Mouse (Mus musculus): ENCODE measurements around the gene Klf7. TPM values are rescaled to one million over a fixed set of nuclear protein-coding genes. Genes with fewer than 3 reads are reported as not detected.

Klf7 gene
- polyA plus RNA-seq, 1 experiment from 2014 or later = 16.2 TPM

GRCm38 (mm10) chr1:64093018-64093417 is 29.1 kb downstream of the Klf7 start:
- Histone ChIP-seq H3K4me1 (ENCODE audit: control insufficient read depth, insufficient read depth, low read length) (peaks cover 9% of the 10 kb centered on the region), H3K4me2 (no peak overlapping the region), H3K9me3 (replicated peaks; ENCODE audit: control insufficient read depth, low read length) (no peaks in the 10 kb centered on the region), H3K27me3 (ENCODE audit: control insufficient read depth, insufficient read depth, low read length) (no peaks in the 10 kb centered on the region), H3K27ac (ENCODE audit: low read depth, low read length) (no peak overlapping the region), H3K4me3 (ENCODE audit: low read depth, low read length) (no peak overlapping the region), H3K36me3 (ENCODE audit: control insufficient read depth, insufficient read depth, low read length) (no peaks in the 10 kb centered on the region), H3K9ac (ENCODE audit: low read depth, low read length) (no peak overlapping the region)
- WGBS (ENCODE audit: insufficient replicate concordance) = 91% methylated on average over 5 of the region's 5 CpGs
- ATAC-seq (replicated peaks; ENCODE audit: insufficient number of reproducible peaks, low FRiP score, low TSS enrichment) = no peak

GRCm38 (mm10) chr1:64091591-64091990 is 30.5 kb downstream of the Klf7 start:
- H3K9me3 ChIP-seq (replicated peaks; ENCODE audit: control insufficient read depth, low read length) = no peaks in the 10 kb centered on the region
- no peak overlapping the region for H3K9ac ChIP-seq (ENCODE audit: low read depth, low read length)
- 81% methylated on average over 9 of the region's 9 CpGs for WGBS (ENCODE audit: insufficient replicate concordance)
- no peak for ATAC-seq (replicated peaks; ENCODE audit: insufficient number of reproducible peaks, low FRiP score, low TSS enrichment)
- H3K4me2 ChIP-seq = no peak overlapping the region
- no peaks in the 10 kb centered on the region for H3K27me3 ChIP-seq (ENCODE audit: control insufficient read depth, insufficient read depth, low read length)
- H3K4me1 ChIP-seq (ENCODE audit: control insufficient read depth, insufficient read depth, low read length) = peaks cover 8% of the 10 kb centered on the region; the same call in 1 of the 2 replicates
- no peak overlapping the region for H3K4me3 ChIP-seq (ENCODE audit: low read depth, low read length)
- no peaks in the 10 kb centered on the region for H3K36me3 ChIP-seq (ENCODE audit: control insufficient read depth, insufficient read depth, low read length)
- H3K27ac ChIP-seq (ENCODE audit: low read depth, low read length) = no peak overlapping the region

GRCm38 (mm10) chr1:64090566-64090965 is 31.5 kb downstream of the Klf7 start:
- H3K4me2 ChIP-seq = no peak overlapping the region
- no peak overlapping the region for H3K9ac ChIP-seq (ENCODE audit: low read depth, low read length)
- peaks cover 8% of the 10 kb centered on the region; the same call in 1 of the 2 replicates for H3K4me1 ChIP-seq (ENCODE audit: control insufficient read depth, insufficient read depth, low read length)
- no peak overlapping the region for H3K4me3 ChIP-seq (ENCODE audit: low read depth, low read length)
- WGBS (ENCODE audit: insufficient replicate concordance) = 89% methylated on average over 5 of the region's 5 CpGs
- no peak for ATAC-seq (replicated peaks; ENCODE audit: insufficient number of reproducible peaks, low FRiP score, low TSS enrichment)
- H3K27ac ChIP-seq (ENCODE audit: low read depth, low read length) = no peak overlapping the region
- H3K9me3 ChIP-seq (replicated peaks; ENCODE audit: control insufficient read depth, low read length) = no peaks in the 10 kb centered on the region
- H3K36me3 ChIP-seq (ENCODE audit: control insufficient read depth, insufficient read depth, low read length) = no peaks in the 10 kb centered on the region
- no peaks in the 10 kb centered on the region for H3K27me3 ChIP-seq (ENCODE audit: control insufficient read depth, insufficient read depth, low read length)

GRCm38 (mm10) chr1:64089691-64090090 is 32.4 kb downstream of the Klf7 start:
- no peaks in the 10 kb centered on the region for H3K36me3 ChIP-seq (ENCODE audit: control insufficient read depth, insufficient read depth, low read length)
- H3K9me3 ChIP-seq (replicated peaks; ENCODE audit: control insufficient read depth, low read length) = no peaks in the 10 kb centered on the region
- no peaks in the 10 kb centered on the region for H3K27me3 ChIP-seq (ENCODE audit: control insufficient read depth, insufficient read depth, low read length)
- no peak overlapping the region for H3K27ac ChIP-seq (ENCODE audit: low read depth, low read length)
- H3K4me2 ChIP-seq = no peak overlapping the region
- H3K4me1 ChIP-seq (ENCODE audit: control insufficient read depth, insufficient read depth, low read length) = peaks cover 8% of the 10 kb centered on the region; the same call in 1 of the 2 replicates
- H3K9ac ChIP-seq (ENCODE audit: low read depth, low read length) = no peak overlapping the region
- H3K4me3 ChIP-seq (ENCODE audit: low read depth, low read length) = no peak overlapping the region
- 83% methylated on average over 1 of the region's 1 CpGs for WGBS (ENCODE audit: insufficient replicate concordance)
- ATAC-seq (replicated peaks; ENCODE audit: insufficient number of reproducible peaks, low FRiP score, low TSS enrichment) = no peak

GRCm38 (mm10) chr1:64088604-64089320 is 33.3 kb downstream of the Klf7 start:
- H3K36me3 ChIP-seq (ENCODE audit: control insufficient read depth, insufficient read depth, low read length) = no peaks in the 10 kb centered on the region
- 59% methylated on average over 12 of the region's 12 CpGs for WGBS (ENCODE audit: insufficient replicate concordance)
- peak overlapping the region; percentile 16; the same call in 1 of the 2 replicates for H3K9ac ChIP-seq (ENCODE audit: low read depth, low read length)
- peak overlapping the region; percentile 42 for H3K4me2 ChIP-seq
- H3K27ac ChIP-seq (ENCODE audit: low read depth, low read length) = peak overlapping the region; percentile 41; the same call in 1 of the 2 replicates
- no peak overlapping the region for H3K4me3 ChIP-seq (ENCODE audit: low read depth, low read length)
- peaks cover 13% of the 10 kb centered on the region; the same call in 1 of the 2 replicates for H3K4me1 ChIP-seq (ENCODE audit: control insufficient read depth, insufficient read depth, low read length)
- peak; percentile 46; the same call in 1 of the 2 replicates for ATAC-seq (replicated peaks; ENCODE audit: insufficient number of reproducible peaks, low FRiP score, low TSS enrichment)
- H3K9me3 ChIP-seq (replicated peaks; ENCODE audit: control insufficient read depth, low read length) = no peaks in the 10 kb centered on the region
- H3K27me3 ChIP-seq (ENCODE audit: control insufficient read depth, insufficient read depth, low read length) = no peaks in the 10 kb centered on the region

GRCm38 (mm10) chr1:64087657-64088603 is 34.2 kb downstream of the Klf7 start:
- peaks cover 13% of the 10 kb centered on the region; the same call in 1 of the 2 replicates for H3K4me1 ChIP-seq (ENCODE audit: control insufficient read depth, insufficient read depth, low read length)
- H3K36me3 ChIP-seq (ENCODE audit: control insufficient read depth, insufficient read depth, low read length) = no peaks in the 10 kb centered on the region
- peak overlapping the region; percentile 16; the same call in 1 of the 2 replicates for H3K9ac ChIP-seq (ENCODE audit: low read depth, low read length)
- H3K27me3 ChIP-seq (ENCODE audit: control insufficient read depth, insufficient read depth, low read length) = no peaks in the 10 kb centered on the region
- no peaks in the 10 kb centered on the region for H3K9me3 ChIP-seq (replicated peaks; ENCODE audit: control insufficient read depth, low read length)
- H3K27ac ChIP-seq (ENCODE audit: low read depth, low read length) = peak overlapping the region; percentile 41; the same call in 1 of the 2 replicates
- 36% methylated on average over 17 of the region's 17 CpGs for WGBS (ENCODE audit: insufficient replicate concordance)
- no peak overlapping the region for H3K4me3 ChIP-seq (ENCODE audit: low read depth, low read length)
- peak; percentile 71; the same call in 1 of the 2 replicates for ATAC-seq (replicated peaks; ENCODE audit: insufficient number of reproducible peaks, low FRiP score, low TSS enrichment)
- peak overlapping the region; percentile 42 for H3K4me2 ChIP-seq

- Histone ChIP-seq H3K4me1 (ENCODE audit: control insufficient read depth, insufficient read depth, low read length) (peaks cover 18% of the 10 kb centered on the region), H3K36me3 (ENCODE audit: control insufficient read depth, insufficient read depth, low read length) (no peaks in the 10 kb centered on the region), H3K27ac (ENCODE audit: low read depth, low read length) (no peak overlapping the region), H3K9ac (ENCODE audit: low read depth, low read length) (no peak overlapping the region), H3K4me3 (ENCODE audit: low read depth, low read length) (no peak overlapping the region), H3K27me3 (ENCODE audit: control insufficient read depth, insufficient read depth, low read length) (no peaks in the 10 kb centered on the region), H3K4me2 (no peak overlapping the region), H3K9me3 (replicated peaks; ENCODE audit: control insufficient read depth, low read length) (no peaks in the 10 kb centered on the region)
- WGBS (ENCODE audit: insufficient replicate concordance) = 60% methylated on average over 4 of the region's 4 CpGs
- no peak for ATAC-seq (replicated peaks; ENCODE audit: insufficient number of reproducible peaks, low FRiP score, low TSS enrichment)
Observed at GRCm38 (mm10) chr1:64085875-64086274, 36.2 kb downstream of the Klf7 start.

- no peak overlapping the region for H3K4me2 ChIP-seq
- H3K27me3 ChIP-seq (ENCODE audit: control insufficient read depth, insufficient read depth, low read length) = no peaks in the 10 kb centered on the region
- H3K4me3 ChIP-seq (ENCODE audit: low read depth, low read length) = no peak overlapping the region
- H3K4me1 ChIP-seq (ENCODE audit: control insufficient read depth, insufficient read depth, low read length) = peaks cover 21% of the 10 kb centered on the region
- no peak overlapping the region for H3K9ac ChIP-seq (ENCODE audit: low read depth, low read length)
- H3K9me3 ChIP-seq (replicated peaks; ENCODE audit: control insufficient read depth, low read length) = no peaks in the 10 kb centered on the region
- H3K27ac ChIP-seq (ENCODE audit: low read depth, low read length) = no peak overlapping the region
- 87% methylated on average over 4 of the region's 4 CpGs for WGBS (ENCODE audit: insufficient replicate concordance)
- no peak for ATAC-seq (replicated peaks; ENCODE audit: insufficient number of reproducible peaks, low FRiP score, low TSS enrichment)
- H3K36me3 ChIP-seq (ENCODE audit: control insufficient read depth, insufficient read depth, low read length) = no peaks in the 10 kb centered on the region
Observed at GRCm38 (mm10) chr1:64085361-64085760, 36.7 kb downstream of the Klf7 start.

All from heart, embryonic 11.5 days (tissue).